Mouse (Mus musculus) cerebellum, adult 9-11 months (tissue): ENCODE results near the gene E130218I03Rik.
"Not testable (repeated sequence)": the region's sequence is repeated elsewhere in the genome, so short reads cannot be mapped to it uniquely, and the experiment has no call there.

Source experiments
- DNase-seq: peaks from one replicate; pipeline ENCODE4 v3.0.0; 2022

Gene E130218I03Rik

DNA sequence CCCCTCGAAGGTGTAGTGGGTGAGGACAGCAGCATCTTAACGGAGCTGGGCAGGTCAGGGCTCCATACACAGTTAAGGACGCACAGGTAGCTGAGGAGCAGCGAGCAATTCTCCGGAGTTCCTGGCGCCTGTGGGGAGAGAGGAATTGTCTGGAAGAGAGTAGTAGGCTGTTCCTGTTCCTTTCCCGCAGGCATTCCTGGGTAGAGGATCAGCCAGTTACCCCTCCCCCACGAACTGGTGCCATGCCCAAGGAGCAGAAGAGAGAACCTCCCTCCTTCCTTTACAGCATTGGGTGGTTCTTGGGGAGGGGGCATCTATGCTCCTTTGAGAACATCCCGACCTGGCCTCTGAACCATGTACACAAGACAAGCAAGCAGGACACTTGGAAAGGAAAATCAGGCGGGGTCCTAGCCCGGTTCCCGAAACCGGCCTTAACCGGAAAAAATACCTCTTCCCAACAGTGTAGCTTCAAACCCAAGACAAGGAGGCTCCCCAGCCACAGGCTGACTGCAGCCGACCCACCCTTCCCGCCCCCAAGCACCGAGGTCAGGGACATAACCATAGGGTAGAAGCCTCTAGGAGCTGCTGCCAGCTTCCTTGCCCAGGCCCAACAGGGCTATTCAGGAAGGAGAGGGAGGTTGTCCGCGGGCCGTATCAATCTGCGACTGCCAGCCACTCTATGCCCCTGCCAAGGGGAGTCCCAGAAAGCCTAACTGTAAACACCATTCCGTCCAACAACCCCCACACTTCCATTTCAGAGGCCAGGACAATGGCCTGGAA is 8.9 kb downstream of the E130218I03Rik start:
- DNase-seq, result no peak

DNA sequence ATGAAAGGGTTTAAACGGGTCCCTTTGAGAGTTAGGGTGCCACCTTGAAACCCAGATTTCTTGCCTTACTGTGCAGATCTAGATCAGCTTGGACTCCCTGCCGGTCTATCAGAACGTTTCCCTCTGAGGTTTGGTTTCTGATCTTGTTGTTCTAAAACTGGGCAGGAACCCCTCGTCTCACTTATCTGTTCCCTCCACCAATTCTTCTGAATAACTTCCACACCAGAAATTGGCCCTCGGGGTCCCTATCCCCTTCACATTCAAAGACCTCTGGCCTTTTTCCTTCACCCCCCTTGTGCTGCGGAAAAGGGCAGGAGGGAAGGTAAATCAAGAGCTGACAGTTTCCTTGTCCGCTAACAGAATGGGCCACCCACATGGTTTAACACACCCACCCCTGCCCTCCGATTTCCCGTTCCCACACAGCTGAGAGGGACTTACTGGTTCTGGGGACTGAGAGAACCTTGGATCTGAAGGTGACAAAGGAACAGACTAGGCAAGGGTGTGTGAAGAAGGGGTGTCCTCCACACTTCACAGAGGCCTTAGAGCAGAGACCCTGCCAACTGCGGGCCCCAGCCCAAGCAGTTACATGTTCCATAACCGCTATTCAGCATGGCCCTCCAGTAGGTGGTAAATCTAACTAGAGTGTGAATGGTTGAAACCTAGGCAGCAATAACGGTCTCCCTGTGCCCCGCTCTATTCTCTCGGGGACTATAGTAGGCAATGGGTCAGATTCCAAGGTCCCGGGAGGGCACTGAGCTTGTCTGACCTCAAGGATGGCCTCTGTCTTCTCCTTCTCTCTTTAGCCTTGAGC is 9.7 kb downstream of the E130218I03Rik start:
- no peak for DNase-seq

- DNase-seq, result no peak
Observed at GRCm38 (mm10) chr4:134253722-134254324, 10.4 kb downstream of the E130218I03Rik start, which contains the start of gene Grrp1. Gene Grrp1 (minus strand): TSS chr4:134254106.

- no peak for DNase-seq
Observed at GRCm38 (mm10) chr4:134254835-134255234, 11.4 kb downstream of the E130218I03Rik start.

- no peak for DNase-seq
Observed at GRCm38 (mm10) chr4:134255854-134256253, 12.4 kb downstream of the E130218I03Rik start.

GRCm38 (mm10) chr4:134256407-134257197 is 13.1 kb downstream of the E130218I03Rik start:
- DNase-seq, result no peak

GRCm38 (mm10) chr4:134257198-134258009 is 13.9 kb downstream of the E130218I03Rik start:
- DNase-seq, result no peak

DNA sequence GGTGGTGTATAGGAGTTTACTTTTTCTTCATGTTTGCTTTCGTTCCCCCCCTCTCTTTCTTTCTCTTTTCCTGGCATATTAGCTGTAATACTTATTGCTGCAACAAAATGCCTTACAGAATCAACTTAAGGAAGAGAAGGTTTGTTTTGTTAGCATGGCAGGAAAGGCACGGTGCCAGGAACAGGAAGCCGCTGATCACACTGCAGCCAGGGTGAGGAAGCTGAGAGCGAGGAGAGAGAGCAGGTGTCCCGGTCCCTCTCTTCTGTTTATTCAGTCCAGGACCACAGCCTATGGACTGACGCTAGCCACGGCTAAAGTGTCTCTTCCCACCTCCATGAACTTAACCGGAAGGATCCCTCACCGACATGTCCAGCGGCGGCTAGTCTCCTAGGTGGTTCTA is 14.9 kb downstream of the E130218I03Rik start:
- DNase-seq, result no peak

DNA sequence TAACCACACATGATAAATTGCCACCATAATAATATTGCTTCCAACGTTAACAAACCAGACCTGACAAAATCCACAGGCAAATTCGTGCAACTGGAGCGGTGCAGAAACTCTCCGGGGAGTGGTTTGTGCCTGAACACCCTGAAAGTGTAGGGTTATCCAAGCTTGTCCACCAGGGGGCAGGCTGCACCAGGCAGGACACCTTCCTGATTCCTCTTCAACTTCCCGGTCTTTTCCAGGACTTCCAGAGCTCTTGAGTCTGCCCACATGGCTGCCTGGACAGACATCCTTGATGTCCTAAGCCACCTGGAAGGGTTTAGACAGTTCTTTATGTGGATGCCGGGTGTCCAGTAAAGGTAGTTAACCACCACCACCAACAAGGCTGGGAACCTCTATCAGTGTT is 19.7 kb downstream of the E130218I03Rik start:
- DNase-seq, result no peak

- no peak for DNase-seq
Observed at GRCm38 (mm10) chr4:134265860-134266585, 22.6 kb downstream of the E130218I03Rik start.

GRCm38 (mm10) chr4:134268102-134268655 is 24.7 kb downstream of the E130218I03Rik start:
- DNase-seq, result no peak

DNA sequence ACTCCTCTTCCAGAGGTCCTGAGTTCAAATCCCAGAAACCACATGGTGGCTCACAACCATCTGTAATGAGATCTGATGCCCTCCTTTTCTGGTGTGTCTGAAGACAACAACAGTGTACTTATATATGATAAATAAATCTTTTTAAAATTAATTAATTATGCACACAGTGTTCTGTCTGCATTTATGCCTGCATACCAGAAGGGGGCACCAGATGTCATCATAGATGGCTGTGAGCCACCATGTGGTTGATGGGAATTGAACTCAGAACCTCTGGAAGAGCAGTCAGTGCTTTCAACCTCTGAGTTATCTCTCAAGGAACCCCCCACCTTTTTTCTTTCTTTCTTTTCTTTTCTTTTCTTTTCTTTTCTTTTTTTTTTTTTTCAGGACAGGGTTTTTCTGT is 26.2 kb downstream of the E130218I03Rik start:
- not testable (repeated sequence) for DNase-seq

GRCm38 (mm10) chr4:134271979-134272378 is 28.5 kb downstream of the E130218I03Rik start:
- DNase-seq, result no peak

DNA sequence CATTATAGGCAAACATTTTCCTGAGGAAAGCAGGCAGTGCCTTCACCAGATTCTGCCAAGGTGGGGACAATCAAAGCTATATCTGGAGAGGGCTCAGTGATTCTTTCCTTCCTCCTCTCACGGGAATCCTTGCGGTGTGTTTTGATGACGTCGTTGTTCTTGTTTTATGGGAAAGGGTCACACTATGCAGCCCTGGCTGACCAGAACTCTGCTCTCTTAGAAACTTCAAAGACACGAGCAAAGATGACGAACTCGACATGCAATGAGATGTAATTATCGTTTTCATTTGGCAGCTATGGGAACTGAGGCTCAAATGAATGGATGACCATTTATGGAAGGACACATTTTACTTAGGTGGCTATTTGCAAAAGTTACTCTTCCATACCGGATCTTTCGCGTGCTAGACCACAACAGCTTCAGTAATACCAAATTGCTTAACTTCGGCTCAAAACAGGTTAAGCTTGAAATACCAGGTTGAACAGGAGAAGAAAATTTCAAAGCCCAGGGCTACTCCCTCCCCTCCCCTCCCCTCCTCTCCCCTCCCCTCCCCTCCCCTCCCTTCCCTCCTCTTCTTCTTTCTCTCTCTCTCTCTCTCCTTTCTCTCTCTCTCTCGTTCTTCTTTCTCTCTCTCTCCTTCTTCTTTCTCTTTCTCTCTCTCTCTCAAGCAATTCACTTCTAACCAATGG is 29.4 kb downstream of the E130218I03Rik start:
- DNase-seq, result no peak

- no peak for DNase-seq
Observed at GRCm38 (mm10) chr4:134273417-134274345, 30.2 kb downstream of the E130218I03Rik start.

DNA sequence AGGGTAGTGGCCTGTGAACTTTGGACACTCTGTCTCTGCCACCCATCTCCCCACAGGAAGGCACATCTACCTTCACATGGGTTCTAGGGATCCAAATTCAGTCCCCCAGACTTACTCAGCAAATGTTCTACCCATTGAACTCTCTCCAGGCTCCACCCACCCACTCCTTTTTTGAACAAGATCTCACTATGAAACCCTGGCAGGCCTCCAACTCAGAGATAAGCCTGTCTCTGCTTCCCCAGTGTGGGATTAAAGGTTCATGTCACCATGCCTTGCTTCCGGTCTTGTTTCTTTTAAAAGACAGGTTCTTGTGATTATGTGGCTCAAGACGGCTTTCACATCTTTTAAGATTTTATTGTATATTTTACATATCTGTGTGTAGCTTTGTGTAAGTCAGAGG is 41.5 kb downstream of the E130218I03Rik start:
- peak; percentile 21 for DNase-seq

- DNase-seq, result no peak
Observed at GRCm38 (mm10) chr4:134286226-134287167, 43.0 kb downstream of the E130218I03Rik start.

DNA sequence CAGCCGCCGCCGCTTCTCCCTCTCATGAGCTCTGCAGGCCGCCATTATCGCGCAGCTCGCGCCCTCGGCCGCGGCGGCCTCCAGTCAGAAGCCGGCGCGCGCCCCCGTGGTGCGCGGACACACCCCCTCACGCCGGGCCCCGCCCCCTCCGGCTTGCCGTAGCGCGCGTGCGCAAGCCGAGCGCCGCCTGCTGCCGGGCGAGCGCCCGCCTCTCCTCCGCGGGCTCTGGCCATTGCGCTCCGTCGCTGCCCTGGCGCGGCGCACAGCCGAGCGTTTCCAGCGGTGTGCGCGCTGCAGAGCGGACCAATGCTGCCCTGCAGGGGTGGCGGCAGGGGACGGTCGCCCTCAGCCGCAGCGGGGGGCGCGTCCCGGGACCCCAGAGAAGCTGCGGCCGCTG is 43.7 kb downstream of the E130218I03Rik start:
- peak; percentile 95 for DNase-seq
